Mouse (Mus musculus) kidney, adult 2 months (tissue): Measurements from ENCODE around the gene Gabrp.

Experiments
- CTCF ChIP-seq: fragments of 200-500 bp; conservative IDR thresholded peaks from 2 replicates; pipeline ENCODE4 v1.5.1; 2011; ENCODE audit warnings: low read depth, mild to moderate bottlenecking, control low read depth, low read length, moderate library complexity, mixed read lengths; ENCODE audit not compliant: insufficient read depth, insufficient read length
- POLR2A ChIP-seq: fragments of 200-500 bp; IDR thresholded peaks from one replicate; pipeline ENCODE4 v1.6.1; 2011; ENCODE audit warnings: low read depth, low read length, control low read depth

DNA sequence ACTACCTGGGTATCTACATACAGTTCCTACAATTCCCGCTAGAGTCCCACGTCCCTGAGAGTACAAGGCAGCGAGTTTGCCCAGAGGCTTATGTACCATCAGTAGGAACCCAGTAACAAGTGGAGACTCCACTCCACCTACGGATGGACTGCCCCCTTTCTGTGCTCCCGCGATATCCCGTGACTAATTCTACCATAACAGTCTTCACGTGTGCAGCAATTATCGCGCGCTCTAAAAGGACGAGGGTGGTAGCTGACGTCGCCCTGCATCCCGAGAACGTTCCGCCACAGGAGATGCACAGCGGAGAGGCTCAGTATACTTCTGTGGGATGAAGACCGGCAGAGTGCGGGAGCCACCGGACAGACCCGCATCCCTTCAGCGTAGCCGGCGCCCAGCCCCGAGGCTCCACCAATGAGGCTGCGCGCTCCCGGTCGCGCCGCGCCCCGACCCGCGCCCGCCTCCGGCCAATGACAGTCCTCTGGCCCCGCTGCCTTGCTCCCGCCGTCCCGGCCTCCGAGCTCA, 65.8 kb downstream of the Gabrp start:
- no peak; the same call in 1 of the 2 replicates for TF ChIP-seq CTCF
- no peak for TF ChIP-seq POLR2A
